Mouse (Mus musculus): ENCODE data around the gene Moxd2. TPM values are rescaled to one million over a fixed set of nuclear protein-coding genes. Genes with fewer than 3 reads are reported as not detected.

Moxd2 gene
- polyA plus RNA-seq (2014; fragmentation: Nextera tagmentation; extraction: Ambion mirVana): not detected in 2 replicates

- ATAC-seq (ENCODE audit: low FRiP score): no peak
- 92% methylated on average over 3 of the region's 3 CpGs for WGBS
- no peaks in the 10 kb centered on the region for H3K4me1 ChIP-seq (replicated peaks; ENCODE audit: control insufficient read depth, insufficient read depth, low read length)
These were observed at the start of gene Moxd2 for GRCm38 (mm10) chr6:40887394-40887793. Moxd2 (minus strand) TSS chr6:40887494.

GRCm38 (mm10) chr6:40919954-40920353, 32.7 kb upstream of the Moxd2 start:
- Histone ChIP-seq H3K27me3 (ENCODE audit: control insufficient read depth, insufficient read depth, low read length) (no peaks in the 10 kb centered on the region), H3K4me2 (replicated peaks) (no peak overlapping the region), H3K4me3 (replicated peaks; ENCODE audit: low read length) (no peak overlapping the region), H3K27ac (no peak overlapping the region), H3K9ac (no peak overlapping the region), H3K4me1 (replicated peaks; ENCODE audit: control insufficient read depth, insufficient read depth, low read length) (no peaks in the 10 kb centered on the region), H3K36me3 (replicated peaks; ENCODE audit: control insufficient read depth, insufficient read depth) (no peaks in the 10 kb centered on the region), H3K9me3 (ENCODE audit: control insufficient read depth, low read length) (no peaks in the 10 kb centered on the region)
- ATAC-seq (ENCODE audit: low FRiP score) (no peak), DNase-seq (ENCODE audit: low spot score) (no peak)
- 90% methylated on average over 4 of the region's 4 CpGs for WGBS

More at GRCm38 (mm10) chr6:40887394-40887793, at the start of gene Moxd2:
- Histone ChIP-seq H3K4me3 (replicated peaks; ENCODE audit: low read length) (no peak within 1 kb of the TSS), H3K27ac (no peak within 1 kb of the TSS), H3K9ac (no peak within 1 kb of the TSS), H3K9me3 (ENCODE audit: control insufficient read depth, low read length) (no peaks in the 10 kb centered on the region), H3K36me3 (replicated peaks; ENCODE audit: control insufficient read depth, insufficient read depth) (no peaks in the 10 kb centered on the region), H3K27me3 (ENCODE audit: control insufficient read depth, insufficient read depth, low read length) (no peaks in the 10 kb centered on the region), H3K4me2 (replicated peaks) (no peak within 1 kb of the TSS)
- DNase-seq (ENCODE audit: low spot score): no peak

GRCm38 (mm10) chr6:40900287-40900686, 13.0 kb upstream of the Moxd2 start, which contains the start of gene Prss58:
Prss58 (minus strand) TSS chr6:40900387.
- ATAC-seq (ENCODE audit: low FRiP score): no peak
- no peaks in the 10 kb centered on the region for H3K4me1 ChIP-seq (replicated peaks; ENCODE audit: control insufficient read depth, insufficient read depth, low read length)
- H3K36me3 ChIP-seq (replicated peaks; ENCODE audit: control insufficient read depth, insufficient read depth): no peaks in the 10 kb centered on the region
- no peaks in the 10 kb centered on the region for H3K9me3 ChIP-seq (ENCODE audit: control insufficient read depth, low read length)
- no peak for DNase-seq (ENCODE audit: low spot score)
- no peak within 1 kb of the TSS for H3K4me2 ChIP-seq (replicated peaks)
- H3K27ac ChIP-seq: no peak within 1 kb of the TSS
- no peak within 1 kb of the TSS for H3K4me3 ChIP-seq (replicated peaks; ENCODE audit: low read length)
- no peak within 1 kb of the TSS for H3K9ac ChIP-seq
- H3K27me3 ChIP-seq (ENCODE audit: control insufficient read depth, insufficient read depth, low read length): no peaks in the 10 kb centered on the region

- WGBS: 89% methylated on average over 1 of the region's 1 CpGs
- DNase-seq (ENCODE audit: low spot score) (no peak), ATAC-seq (ENCODE audit: low FRiP score) (no peak)
- no peaks in the 10 kb centered on the region for H3K36me3 ChIP-seq (replicated peaks; ENCODE audit: control insufficient read depth, insufficient read depth)
- H3K4me1 ChIP-seq (replicated peaks; ENCODE audit: control insufficient read depth, insufficient read depth, low read length): no peaks in the 10 kb centered on the region
- H3K9me3 ChIP-seq (ENCODE audit: control insufficient read depth, low read length): no peaks in the 10 kb centered on the region
- no peaks in the 10 kb centered on the region for H3K27me3 ChIP-seq (ENCODE audit: control insufficient read depth, insufficient read depth, low read length)
- no peak overlapping the region for H3K4me3 ChIP-seq (replicated peaks; ENCODE audit: low read length)
- H3K9ac ChIP-seq: no peak overlapping the region
- no peak overlapping the region for H3K27ac ChIP-seq
- H3K4me2 ChIP-seq (replicated peaks): no peak overlapping the region
These were observed 7.4 kb upstream of the Moxd2 start for GRCm38 (mm10) chr6:40894716-40895115.

GRCm38 (mm10) chr6:40893577-40893976, 6.3 kb upstream of the Moxd2 start:
- 42% methylated on average over 7 of the region's 7 CpGs for WGBS
- H3K36me3 ChIP-seq (replicated peaks; ENCODE audit: control insufficient read depth, insufficient read depth): no peaks in the 10 kb centered on the region
- H3K9me3 ChIP-seq (ENCODE audit: control insufficient read depth, low read length): no peaks in the 10 kb centered on the region
- H3K4me3 ChIP-seq (replicated peaks; ENCODE audit: low read length): no peak overlapping the region
- no peak overlapping the region for H3K4me2 ChIP-seq (replicated peaks)
- no peak overlapping the region for H3K27ac ChIP-seq
- DNase-seq (ENCODE audit: low spot score) (peak; percentile 26), ATAC-seq (ENCODE audit: low FRiP score) (no peak)
- no peaks in the 10 kb centered on the region for H3K27me3 ChIP-seq (ENCODE audit: control insufficient read depth, insufficient read depth, low read length)
- H3K4me1 ChIP-seq (replicated peaks; ENCODE audit: control insufficient read depth, insufficient read depth, low read length): no peaks in the 10 kb centered on the region
- H3K9ac ChIP-seq: no peak overlapping the region

- no peak overlapping the region for H3K4me2 ChIP-seq (replicated peaks)
- DNase-seq (ENCODE audit: low spot score) (no peak), ATAC-seq (ENCODE audit: low FRiP score) (no peak)
- H3K9me3 ChIP-seq (ENCODE audit: control insufficient read depth, low read length): no peaks in the 10 kb centered on the region
- no peak overlapping the region for H3K9ac ChIP-seq
- no peak overlapping the region for H3K27ac ChIP-seq
- 93% methylated on average over 4 of the region's 4 CpGs for WGBS
- no peaks in the 10 kb centered on the region for H3K36me3 ChIP-seq (replicated peaks; ENCODE audit: control insufficient read depth, insufficient read depth)
- H3K4me3 ChIP-seq (replicated peaks; ENCODE audit: low read length): no peak overlapping the region
- H3K4me1 ChIP-seq (replicated peaks; ENCODE audit: control insufficient read depth, insufficient read depth, low read length): no peaks in the 10 kb centered on the region
- no peaks in the 10 kb centered on the region for H3K27me3 ChIP-seq (ENCODE audit: control insufficient read depth, insufficient read depth, low read length)
These were observed 4.5 kb upstream of the Moxd2 start for GRCm38 (mm10) chr6:40891754-40892153.

GRCm38 (mm10) chr6:40890973-40891372, 3.7 kb upstream of the Moxd2 start:
- 83% methylated on average over 1 of the region's 1 CpGs for WGBS
- H3K9me3 ChIP-seq (ENCODE audit: control insufficient read depth, low read length): no peaks in the 10 kb centered on the region
- no peak overlapping the region for H3K4me2 ChIP-seq (replicated peaks)
- H3K4me3 ChIP-seq (replicated peaks; ENCODE audit: low read length): no peak overlapping the region
- DNase-seq (ENCODE audit: low spot score) (no peak), ATAC-seq (ENCODE audit: low FRiP score) (no peak)
- H3K9ac ChIP-seq: no peak overlapping the region
- no peaks in the 10 kb centered on the region for H3K36me3 ChIP-seq (replicated peaks; ENCODE audit: control insufficient read depth, insufficient read depth)
- no peaks in the 10 kb centered on the region for H3K27me3 ChIP-seq (ENCODE audit: control insufficient read depth, insufficient read depth, low read length)
- no peaks in the 10 kb centered on the region for H3K4me1 ChIP-seq (replicated peaks; ENCODE audit: control insufficient read depth, insufficient read depth, low read length)
- no peak overlapping the region for H3K27ac ChIP-seq

GRCm38 (mm10) chr6:40845283-40845682, 42.0 kb downstream of the Moxd2 start:
- no peak overlapping the region for H3K4me3 ChIP-seq (replicated peaks; ENCODE audit: low read length)
- H3K4me1 ChIP-seq (replicated peaks; ENCODE audit: control insufficient read depth, insufficient read depth, low read length): no peaks in the 10 kb centered on the region
- H3K9me3 ChIP-seq (ENCODE audit: control insufficient read depth, low read length): no peaks in the 10 kb centered on the region
- H3K36me3 ChIP-seq (replicated peaks; ENCODE audit: control insufficient read depth, insufficient read depth): no peaks in the 10 kb centered on the region
- DNase-seq (ENCODE audit: low spot score) (no peak), ATAC-seq (ENCODE audit: low FRiP score) (no peak)
- H3K4me2 ChIP-seq (replicated peaks): no peak overlapping the region
- H3K9ac ChIP-seq: no peak overlapping the region
- H3K27ac ChIP-seq: no peak overlapping the region
- no peaks in the 10 kb centered on the region for H3K27me3 ChIP-seq (ENCODE audit: control insufficient read depth, insufficient read depth, low read length)

Data from hindbrain, embryonic 14.5 days (tissue).